Mouse (Mus musculus) limb, embryonic 13.5 days (tissue): ENCODE measurements at regions not wholly inside any gene's neighbourhood (a gene's known extent, or its start where the extent isn't known, plus 50 kb on each side); places are given as distances from the start of the nearest gene placed in this dataset.
"Not testable (repeated sequence)": the region's sequence is repeated elsewhere in the genome, so short reads cannot be mapped to it uniquely, and the experiment has no call there.

Experiments used
- ATAC-seq: fragments of 200-750 bp; cut with Nextera tagmentation; 2 replicates; pipeline ENCODE4 v1.8.0; 2017; ENCODE audit warnings: low read depth, moderate number of reproducible peaks, moderate TSS enrichment; ENCODE audit not compliant: low FRiP score
- H3K27ac ChIP-seq: fragments of 300-500 bp; sonication (generic); 2 replicates; pipeline ENCODE4 v1.5.1; 2015; ENCODE audit warnings: inconsistent platforms, mild to moderate bottlenecking, moderate library complexity
- H3K27me3 ChIP-seq: fragments of 300-500 bp; sonication (generic); 2 replicates; pipeline ENCODE4 v1.6.1; 2015; ENCODE audit warnings: mild to moderate bottlenecking, inconsistent platforms
- H3K36me3 ChIP-seq: fragments of 300-500 bp; sonication (generic); 2 replicates; pipeline ENCODE4 v1.6.1; 2015; ENCODE audit warnings: inconsistent platforms, mild to moderate bottlenecking, moderate library complexity
- H3K4me1 ChIP-seq: fragments of 300-500 bp; sonication (generic); 2 replicates; pipeline ENCODE4 v1.6.1; 2015; ENCODE audit warnings: inconsistent platforms
- H3K4me2 ChIP-seq: fragments of 300-500 bp; sonication (generic); replicated peaks from 2 replicates; pipeline ENCODE4 v1.6.1; 2015; ENCODE audit warnings: inconsistent platforms, mild to moderate bottlenecking, moderate library complexity
- H3K4me3 ChIP-seq: fragments of 300-500 bp; sonication (generic); 2 replicates; pipeline ENCODE4 v1.5.1; 2015; ENCODE audit warnings: moderate library complexity, mild to moderate bottlenecking, inconsistent platforms
- H3K9ac ChIP-seq: fragments of 300-500 bp; sonication (generic); 2 replicates; pipeline ENCODE4 v1.6.1; 2015; ENCODE audit warnings: mild to moderate bottlenecking, inconsistent platforms
- H3K9me3 ChIP-seq: fragments of 300-500 bp; sonication (generic); 2 replicates; pipeline ENCODE4 v1.6.1; 2016; ENCODE audit warnings: inconsistent platforms
- WGBS: fragments of 180-500 bp; shearing (Covaris S2); methylation state at CpG from one replicate; pipeline ENCODE4 v1.1.7; 2015; 5-methylcytosine and 5-hydroxymethylcytosine counted together

GRCm38 (mm10) chr4:4465169-4465714 is 327.9 kb downstream of the Impad1 start:
- Histone ChIP-seq H3K4me1 (no peaks in the 10 kb centered on the region), H3K27me3 (no peaks in the 10 kb centered on the region), H3K9ac (no peak overlapping the region), H3K27ac (no peak overlapping the region), H3K4me3 (no peak overlapping the region), H3K9me3 (no peaks in the 10 kb centered on the region), H3K36me3 (no peaks in the 10 kb centered on the region), H3K4me2 (no peak overlapping the region)
- no peak for ATAC-seq
- WGBS = 70% methylated on average over 4 of the region's 4 CpGs

- Histone ChIP-seq H3K27me3 (no peaks in the 10 kb centered on the region), H3K9ac (no peak overlapping the region), H3K4me2 (no peak overlapping the region), H3K27ac (no peak overlapping the region), H3K4me3 (no peak overlapping the region), H3K9me3 (0 out of 2 replicates have a peak, but pooled peaks cover 4% of the 10 kb centered on the region), H3K4me1 (no peaks in the 10 kb centered on the region), H3K36me3 (no peaks in the 10 kb centered on the region)
- WGBS = 77% methylated on average over 4 of the region's 4 CpGs
- ATAC-seq = no peak
Measured at GRCm38 (mm10) chr4:4464130-4464700, 328.9 kb downstream of the Impad1 start.

GRCm38 (mm10) chr4:4459258-4459657 is 333.9 kb downstream of the Impad1 start:
- ATAC-seq = no peak
- Histone ChIP-seq H3K36me3 (no peaks in the 10 kb centered on the region), H3K4me1 (no peaks in the 10 kb centered on the region), H3K4me2 (no peak overlapping the region), H3K27me3 (no peaks in the 10 kb centered on the region), H3K4me3 (no peak overlapping the region), H3K27ac (no peak overlapping the region), H3K9me3 (0 out of 2 replicates have a peak, but pooled peaks cover 8% of the 10 kb centered on the region), H3K9ac (no peak overlapping the region)
- WGBS = 91% methylated on average over 9 of the region's 9 CpGs

- H3K27ac ChIP-seq = no peak overlapping the region
- no peaks in the 10 kb centered on the region for H3K4me1 ChIP-seq
- no peaks in the 10 kb centered on the region for H3K27me3 ChIP-seq
- no peak for ATAC-seq
- H3K4me3 ChIP-seq = no peak overlapping the region
- H3K9me3 ChIP-seq = no peaks in the 10 kb centered on the region
- 88% methylated on average over 1 of the region's 1 CpGs for WGBS
- no peaks in the 10 kb centered on the region for H3K36me3 ChIP-seq
- no peak overlapping the region for H3K9ac ChIP-seq
- no peak overlapping the region for H3K4me2 ChIP-seq
Measured at GRCm38 (mm10) chr4:4450104-4450503, 343.1 kb downstream of the Impad1 start.

GRCm38 (mm10) chr4:4442650-4443049 is 350.5 kb downstream of the Impad1 start:
- Histone ChIP-seq H3K9me3 (no peaks in the 10 kb centered on the region), H3K4me2 (no peak overlapping the region), H3K27me3 (no peaks in the 10 kb centered on the region), H3K27ac (no peak overlapping the region), H3K4me1 (no peaks in the 10 kb centered on the region), H3K9ac (no peak overlapping the region), H3K36me3 (no peaks in the 10 kb centered on the region), H3K4me3 (no peak overlapping the region)
- WGBS = 72% methylated on average over 2 of the region's 2 CpGs
- ATAC-seq = no peak

GRCm38 (mm10) chr4:4437559-4437958 is 355.6 kb downstream of the Impad1 start:
- H3K36me3 ChIP-seq = no peaks in the 10 kb centered on the region
- ATAC-seq = no peak
- H3K4me3 ChIP-seq = no peak overlapping the region
- no peaks in the 10 kb centered on the region for H3K27me3 ChIP-seq
- H3K27ac ChIP-seq = no peak overlapping the region
- no peak overlapping the region for H3K4me2 ChIP-seq
- 82% methylated on average over 1 of the region's 1 CpGs for WGBS
- H3K9ac ChIP-seq = no peak overlapping the region
- H3K9me3 ChIP-seq = no peaks in the 10 kb centered on the region
- no peaks in the 10 kb centered on the region for H3K4me1 ChIP-seq

- H3K9me3 ChIP-seq, H3K27ac ChIP-seq, H3K9ac ChIP-seq, H3K27me3 ChIP-seq, H3K4me1 ChIP-seq, ATAC-seq, H3K4me3 ChIP-seq, H3K4me2 ChIP-seq, H3K36me3 ChIP-seq: not testable (repeated sequence)
- 17% methylated on average over 7 of the region's 7 CpGs for WGBS
Measured at GRCm38 (mm10) chr4:4424526-4424925, 347.2 kb upstream of the Sdr16c6 start.

GRCm38 (mm10) chr4:4403812-4404211 is 326.5 kb upstream of the Sdr16c6 start:
- Histone ChIP-seq H3K9ac (no peak overlapping the region), H3K4me1 (no peaks in the 10 kb centered on the region), H3K4me3 (no peak overlapping the region), H3K27ac (no peak overlapping the region), H3K27me3 (no peaks in the 10 kb centered on the region), H3K9me3 (no peaks in the 10 kb centered on the region), H3K4me2 (no peak overlapping the region), H3K36me3 (no peaks in the 10 kb centered on the region)
- no peak for ATAC-seq
- WGBS = 78% methylated on average over 2 of the region's 2 CpGs

GRCm38 (mm10) chr4:4397410-4397809 is 320.1 kb upstream of the Sdr16c6 start:
- H3K4me3 ChIP-seq = no peak overlapping the region
- no peak overlapping the region for H3K27ac ChIP-seq
- WGBS = 86% methylated on average over 4 of the region's 4 CpGs
- H3K9ac ChIP-seq = no peak overlapping the region
- no peak overlapping the region for H3K4me2 ChIP-seq
- no peaks in the 10 kb centered on the region for H3K4me1 ChIP-seq
- H3K27me3 ChIP-seq = no peaks in the 10 kb centered on the region
- no peak for ATAC-seq
- H3K36me3 ChIP-seq = no peaks in the 10 kb centered on the region
- H3K9me3 ChIP-seq = no peaks in the 10 kb centered on the region

GRCm38 (mm10) chr4:4380024-4380590 is 302.8 kb upstream of the Sdr16c6 start:
- Histone ChIP-seq H3K36me3 (no peaks in the 10 kb centered on the region), H3K27me3 (no peaks in the 10 kb centered on the region), H3K9me3 (no peaks in the 10 kb centered on the region), H3K4me3 (no peak overlapping the region), H3K4me2 (no peak overlapping the region), H3K4me1 (no peaks in the 10 kb centered on the region), H3K27ac (no peak overlapping the region), H3K9ac (no peak overlapping the region)
- no peak for ATAC-seq
- WGBS = 84% methylated on average over 3 of the region's 3 CpGs

- ATAC-seq = peak; percentile 89
- 20% methylated on average over 2 of the region's 2 CpGs for WGBS
Measured at GRCm38 (mm10) chr4:4335216-4335615, 257.9 kb upstream of the Sdr16c6 start.

GRCm38 (mm10) chr4:4333472-4334123 is 256.3 kb upstream of the Sdr16c6 start:
- Histone ChIP-seq H3K9me3 (no peaks in the 10 kb centered on the region), H3K4me3 (no peak overlapping the region), H3K36me3 (no peaks in the 10 kb centered on the region), H3K9ac (no peak overlapping the region), H3K27me3 (no peaks in the 10 kb centered on the region), H3K4me2 (no peak overlapping the region), H3K4me1 (peaks cover 13% of the 10 kb centered on the region), H3K27ac (no peak overlapping the region)
- WGBS = 77% methylated on average over 4 of the region's 4 CpGs
- no peak for ATAC-seq

More at GRCm38 (mm10) chr4:4335216-4335615, 257.9 kb upstream of the Sdr16c6 start:
- Histone ChIP-seq H3K9ac (no peak overlapping the region), H3K4me2 (no peak overlapping the region), H3K4me1 (peaks cover 13% of the 10 kb centered on the region), H3K27me3 (no peaks in the 10 kb centered on the region), H3K36me3 (no peaks in the 10 kb centered on the region), H3K27ac (peak overlapping the region; percentile 69), H3K9me3 (no peaks in the 10 kb centered on the region), H3K4me3 (no peak overlapping the region)
